Mouse (Mus musculus) spleen, embryonic (tissue): ENCODE measurements around the gene Prkce.

ENCODE experiments used
- CTCF ChIA-PET: fragments of 350-600 bp; sonication (Branson Sonifier 250); formaldehyde crosslinking; loops from one replicate; lab custom pipeline; 2022; lab: Charles Lee

Prkce gene

DNA sequence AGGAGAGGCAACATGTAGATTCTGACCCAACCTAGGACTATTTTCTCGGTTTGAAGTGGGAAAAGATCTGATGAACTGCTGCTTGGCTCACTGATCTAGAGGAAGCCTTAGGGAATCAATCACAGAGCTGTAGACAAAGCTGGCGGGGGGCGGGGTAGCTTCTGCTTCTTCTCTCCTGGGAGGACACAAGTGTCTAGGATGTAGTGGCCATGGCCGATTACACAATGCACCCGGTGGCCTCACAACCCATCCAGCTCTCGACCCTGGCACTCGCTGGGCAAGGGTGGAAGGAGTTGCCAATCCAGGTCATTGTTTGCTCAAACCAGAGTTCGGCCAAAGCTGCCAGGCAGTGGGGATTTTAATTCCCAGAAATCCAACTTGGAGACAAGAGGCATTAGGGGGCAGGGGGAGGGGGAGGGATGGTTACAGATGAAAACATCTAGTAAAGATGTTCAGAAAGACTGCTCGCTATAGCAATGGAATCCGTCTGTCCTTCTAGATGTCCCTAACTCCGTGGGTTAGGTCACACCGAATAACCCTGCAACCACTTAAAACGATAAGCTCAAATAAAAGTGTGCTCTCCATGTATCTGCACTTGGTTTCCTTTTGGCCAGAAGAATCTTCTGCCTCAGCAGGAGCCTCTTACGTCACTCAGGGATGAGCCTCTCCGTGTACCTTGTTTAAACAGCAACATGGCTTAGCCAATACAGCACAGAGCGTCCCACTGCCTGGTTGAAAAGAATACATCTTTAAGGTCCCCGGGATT is 365.4 kb downstream of the Prkce start:
- CTCF ChIA-PET, result no interaction called here

DNA sequence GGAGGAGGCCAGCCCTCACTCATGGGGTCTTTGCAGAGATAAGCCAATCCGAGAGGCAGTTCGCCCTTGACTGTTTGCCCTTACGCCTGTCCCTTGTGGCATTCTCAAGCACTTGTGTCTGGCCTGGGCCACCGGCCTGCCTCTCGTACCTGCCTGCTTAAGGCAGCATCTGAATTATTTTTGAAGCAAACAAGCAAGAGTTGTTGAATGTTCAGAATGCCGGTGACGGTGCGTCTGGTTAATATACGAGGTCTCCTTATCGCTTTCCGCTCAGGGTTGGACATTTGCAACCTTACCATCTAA is 365.9 kb downstream of the Prkce start:
- CTCF ChIA-PET, result no interaction called here

DNA sequence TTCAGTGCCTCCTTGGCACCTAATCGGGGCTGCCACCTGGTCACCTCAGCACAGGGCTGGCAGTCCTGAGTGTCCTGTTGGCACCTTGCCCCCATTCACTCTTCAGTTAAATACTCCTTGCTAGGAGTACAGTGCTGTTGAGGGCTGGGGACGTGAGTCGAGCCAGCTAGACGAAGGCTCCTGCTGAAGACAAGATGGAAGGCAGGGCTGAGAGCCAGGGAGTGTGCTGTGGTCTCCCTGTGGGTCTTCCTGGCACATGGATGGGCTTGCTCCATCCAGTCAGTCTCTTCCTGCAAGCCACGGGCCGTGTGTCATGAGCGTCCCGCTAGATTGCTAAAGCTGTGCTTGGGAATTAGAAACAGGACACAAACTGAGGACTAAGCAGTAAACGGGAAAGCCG is 367.5 kb downstream of the Prkce start:
- CTCF ChIA-PET, result no interaction called here

DNA sequence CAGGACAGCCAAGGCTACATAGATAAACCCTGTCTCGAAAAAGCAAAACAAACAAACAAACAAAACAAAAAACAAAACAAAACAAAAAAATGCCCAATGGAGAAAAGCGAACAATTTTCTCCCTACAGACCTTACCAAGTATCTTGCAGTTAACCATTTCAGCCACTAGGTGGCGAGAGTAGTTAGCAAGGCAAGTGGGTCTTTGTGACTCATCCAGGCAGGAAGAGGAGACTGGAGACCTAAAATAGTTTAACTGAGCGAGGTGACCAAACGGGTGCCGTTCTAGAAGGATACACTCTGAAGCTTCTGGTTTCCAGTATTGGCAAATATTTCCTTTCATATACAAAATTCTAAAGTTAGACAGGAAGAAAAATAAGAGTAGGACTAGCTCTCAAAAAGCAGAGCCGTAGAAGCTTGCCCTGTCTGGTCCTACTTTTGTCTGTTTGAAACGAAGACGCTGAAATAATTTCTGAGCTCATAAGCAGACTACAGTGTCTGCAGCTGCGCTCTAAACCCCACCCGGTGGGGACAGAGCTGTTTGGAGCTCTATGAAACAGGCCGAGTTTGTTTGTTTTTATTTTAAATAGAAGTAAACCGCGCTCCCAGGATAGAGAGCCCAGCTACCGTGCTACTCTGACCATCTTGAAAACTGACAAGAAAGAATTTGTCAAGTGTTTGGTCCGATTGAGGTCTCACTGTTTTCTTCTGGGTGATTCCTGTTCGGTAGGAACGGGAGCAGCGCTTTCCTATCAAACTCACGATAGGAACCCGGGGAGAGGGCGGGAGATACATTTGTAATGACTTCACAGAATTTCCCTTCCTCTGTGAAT is 368.5 kb downstream of the Prkce start:
- CTCF ChIA-PET, result no interaction called here

DNA sequence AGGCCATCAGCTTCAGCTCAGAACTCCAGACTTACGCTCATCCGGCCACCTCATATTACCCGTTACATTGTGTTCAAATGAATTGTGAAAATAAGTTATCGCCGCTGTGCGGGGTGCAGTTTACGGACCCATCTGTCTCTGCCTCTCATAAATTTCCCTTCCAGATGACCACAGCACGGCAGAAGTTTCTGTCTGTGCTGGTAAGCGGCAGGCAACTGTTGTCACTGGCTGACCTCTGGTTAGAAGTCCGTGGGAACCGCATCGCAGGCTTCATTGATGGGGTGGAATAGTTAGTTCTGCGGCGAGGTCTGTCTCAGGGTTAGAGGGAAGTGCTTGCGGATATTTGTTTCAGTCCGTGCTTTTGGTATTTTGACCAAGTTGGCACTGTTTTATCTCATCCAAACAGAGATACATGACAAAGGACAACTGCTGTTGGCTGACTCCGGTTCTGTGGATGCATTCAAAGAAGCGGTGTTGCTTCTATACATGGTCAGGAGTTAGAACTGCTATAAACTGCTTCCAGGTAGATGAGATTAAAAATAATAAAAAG is 372.4 kb downstream of the Prkce start:
- CTCF ChIA-PET, result interaction anchor here (0.6 kb wide), 1 partner anchor 46 kb away, joined by 3 read pairs; no protein-coding TSS in a partner anchor

DNA sequence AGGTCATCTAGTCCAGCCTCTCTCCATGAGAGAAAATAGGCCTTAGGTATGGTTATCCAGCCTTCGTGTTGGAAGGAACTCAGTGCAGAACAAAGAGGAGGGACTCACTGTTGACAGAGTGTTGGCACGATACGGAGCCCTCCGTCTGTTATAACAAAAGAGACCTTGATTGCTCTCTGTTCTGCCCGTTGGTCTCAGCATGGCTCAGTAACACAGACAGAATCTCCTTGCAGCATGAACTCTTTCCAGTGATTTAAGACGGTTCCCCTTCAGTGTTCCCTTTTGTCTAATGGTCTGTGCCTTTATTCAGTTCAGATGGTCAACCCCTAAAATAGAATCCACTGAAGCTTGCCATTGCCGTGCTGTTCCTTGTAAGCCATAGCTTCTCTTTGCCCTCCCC is 378.9 kb downstream of the Prkce start:
- CTCF ChIA-PET, result no interaction called here

DNA sequence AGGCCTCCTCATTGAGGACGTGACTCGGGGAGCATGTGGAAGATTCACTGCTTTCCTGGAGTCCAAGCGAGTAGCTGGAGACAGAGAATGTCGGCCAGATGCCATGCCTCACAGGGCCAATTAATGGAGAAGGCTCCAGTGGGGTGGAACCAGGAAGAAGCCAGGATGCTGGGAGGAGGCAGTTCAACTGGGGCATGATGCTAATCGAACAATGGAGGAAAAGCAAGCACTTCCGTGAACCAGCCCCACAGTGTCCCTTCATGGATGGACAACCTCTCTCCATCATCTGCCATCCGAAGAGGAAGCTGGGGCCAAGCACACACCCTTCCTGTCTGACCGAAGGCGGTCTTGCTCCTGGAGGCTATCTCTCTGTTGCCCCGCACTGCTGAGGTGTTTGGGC is 381.5 kb downstream of the Prkce start:
- CTCF ChIA-PET, result no interaction called here

DNA sequence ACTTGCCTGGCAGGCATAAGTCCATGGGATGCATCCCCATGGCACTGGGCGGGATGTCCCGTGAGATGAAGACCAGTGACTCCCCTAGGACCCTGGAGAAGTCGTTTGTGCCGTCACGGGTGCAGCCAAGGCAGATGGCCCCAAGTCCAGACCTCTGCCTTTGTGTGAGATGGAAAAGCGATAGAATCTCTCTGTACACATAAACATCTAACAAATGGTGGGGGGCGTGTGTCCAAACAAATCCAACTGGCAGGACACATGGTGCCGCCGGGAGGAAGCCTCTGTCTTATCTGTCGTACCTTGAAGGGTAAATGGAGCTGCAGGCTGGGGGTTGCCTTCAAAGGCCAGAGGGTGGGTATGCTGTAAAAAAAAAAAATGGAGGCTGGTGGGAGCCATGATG is 384.0 kb downstream of the Prkce start:
- CTCF ChIA-PET, result no interaction called here

DNA sequence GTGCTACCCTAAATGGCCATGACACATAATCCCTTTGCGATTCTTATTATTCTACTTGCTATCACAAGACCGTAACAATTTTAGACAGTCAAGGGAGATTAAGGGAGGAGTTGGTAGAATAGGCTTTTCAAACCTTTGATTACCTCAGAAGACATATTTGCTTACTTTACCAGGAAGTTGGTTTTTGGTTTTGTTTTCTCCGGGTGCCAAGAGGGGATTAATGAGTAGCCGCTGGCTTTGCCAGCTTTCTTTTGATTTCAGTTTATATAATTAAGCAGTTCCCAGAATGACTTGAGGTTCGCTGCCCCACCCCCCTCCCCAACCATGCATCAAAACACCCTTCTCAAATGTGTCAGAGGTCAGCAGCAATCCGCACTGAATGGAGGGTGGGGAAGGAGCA is 384.4 kb downstream of the Prkce start:
- CTCF ChIA-PET, result no interaction called here

DNA sequence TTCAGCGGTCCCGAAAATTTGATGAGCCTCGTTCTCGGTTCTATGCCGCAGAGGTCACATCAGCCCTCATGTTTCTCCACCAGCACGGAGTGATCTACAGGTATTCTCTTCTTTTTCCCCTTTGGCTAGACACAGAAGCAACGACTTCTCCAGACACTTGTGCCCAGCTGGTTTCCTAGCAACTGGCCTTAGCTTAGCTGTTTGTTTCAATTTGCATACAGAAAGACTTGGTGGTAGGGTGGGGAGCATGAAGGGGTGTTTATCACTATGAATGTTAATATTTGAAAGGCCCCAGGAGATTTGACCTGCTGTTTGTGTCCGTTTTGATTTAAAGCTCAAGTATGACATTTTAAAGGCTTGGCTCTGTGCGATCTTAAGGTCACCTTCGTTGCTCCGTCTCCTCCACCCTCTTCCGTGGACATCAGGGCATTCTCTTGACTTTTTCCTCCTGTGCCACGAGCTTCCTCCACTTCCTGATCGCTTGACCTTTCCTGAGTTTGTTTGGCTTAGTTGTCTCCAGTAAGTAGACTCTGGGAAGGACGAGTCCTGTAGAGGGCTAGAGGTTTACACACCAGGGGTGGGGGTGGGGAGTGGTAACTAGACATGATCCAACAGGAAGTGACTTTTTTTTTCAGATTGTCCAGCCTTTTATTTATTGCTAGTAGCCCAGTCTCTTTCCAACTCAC is 391.8 kb downstream of the Prkce start:
- CTCF ChIA-PET, result no interaction called here

DNA sequence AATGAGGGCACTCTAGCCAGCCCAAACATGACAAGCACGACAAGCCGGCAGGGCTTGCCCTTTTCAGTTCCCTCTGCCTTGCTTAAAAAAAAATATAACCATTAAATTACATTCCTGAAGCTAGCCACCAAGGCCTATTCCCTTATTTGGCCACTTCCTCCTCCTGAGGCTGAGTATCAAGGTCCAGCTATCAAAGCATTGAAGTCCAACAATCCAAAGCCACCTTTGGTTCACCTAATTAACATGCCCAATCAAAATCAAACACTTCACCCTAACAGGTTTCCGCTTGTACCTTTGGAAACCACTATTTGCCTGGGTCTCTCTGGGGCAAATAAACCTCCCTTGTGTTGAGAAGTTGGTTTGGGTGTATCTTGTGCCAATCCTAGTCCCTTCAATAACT is 392.9 kb downstream of the Prkce start:
- CTCF ChIA-PET, result no interaction called here

DNA sequence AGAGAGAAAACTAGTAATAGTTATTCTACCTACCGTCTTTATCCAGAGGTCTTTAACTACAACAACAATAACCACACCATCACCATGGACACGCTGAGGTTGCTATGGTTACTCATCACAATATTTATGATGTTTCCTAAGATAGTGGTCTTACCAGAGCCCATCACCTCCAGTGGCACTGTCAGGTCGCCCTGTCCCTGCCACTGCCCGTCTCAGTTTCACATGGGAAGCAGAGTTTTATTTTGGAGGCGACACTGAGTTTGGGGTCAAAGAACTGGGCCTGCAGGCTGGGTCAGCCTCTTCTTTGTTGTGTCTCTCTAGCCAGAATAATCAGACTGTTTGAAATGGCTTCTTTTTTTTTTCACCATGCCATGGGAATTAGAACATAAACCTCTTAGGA is 402.9 kb downstream of the Prkce start:
- CTCF ChIA-PET, result no interaction called here

DNA sequence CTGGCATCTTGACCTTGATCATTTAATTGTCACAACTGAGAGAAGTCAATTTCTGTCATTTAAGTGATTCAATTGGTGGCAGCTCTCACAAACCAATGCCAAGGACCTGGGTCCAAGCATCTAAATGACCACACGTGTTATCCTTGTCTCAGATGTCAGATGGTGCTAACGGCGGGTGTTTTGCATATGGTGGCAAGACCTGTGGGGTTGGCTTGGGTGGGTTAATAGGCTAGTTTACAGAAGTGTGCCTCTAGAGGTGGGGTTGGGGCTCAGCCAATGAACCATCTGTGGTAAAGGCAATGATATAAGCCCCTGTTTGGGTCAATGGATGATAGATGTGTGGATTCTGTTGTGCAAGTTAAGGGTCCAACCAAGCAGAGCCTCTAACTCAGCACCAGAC is 403.7 kb downstream of the Prkce start:
- CTCF ChIA-PET, result no interaction called here

DNA sequence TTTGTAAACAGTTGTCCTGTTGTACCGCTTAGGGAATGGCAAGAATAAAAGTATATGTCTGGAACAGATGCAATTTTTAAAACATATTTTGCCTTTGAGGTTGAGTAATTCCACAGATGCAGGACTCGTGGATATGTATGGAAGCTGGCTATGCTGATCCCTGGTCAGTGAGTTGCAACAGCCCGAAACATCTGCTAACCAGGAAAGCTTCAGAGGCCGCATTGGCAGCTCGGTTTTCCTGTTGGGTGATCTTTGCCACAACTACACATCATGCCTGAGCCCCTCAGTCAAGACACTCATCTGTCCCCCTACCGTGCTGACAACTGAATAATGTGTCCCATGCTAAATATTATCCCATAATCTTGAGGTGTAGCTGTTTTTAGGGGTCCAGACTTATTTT is 404.6 kb downstream of the Prkce start:
- CTCF ChIA-PET, result interaction anchor here (0.8 kb wide), 1 partner anchor 37 kb away, joined by 12 read pairs; no protein-coding TSS in a partner anchor

DNA sequence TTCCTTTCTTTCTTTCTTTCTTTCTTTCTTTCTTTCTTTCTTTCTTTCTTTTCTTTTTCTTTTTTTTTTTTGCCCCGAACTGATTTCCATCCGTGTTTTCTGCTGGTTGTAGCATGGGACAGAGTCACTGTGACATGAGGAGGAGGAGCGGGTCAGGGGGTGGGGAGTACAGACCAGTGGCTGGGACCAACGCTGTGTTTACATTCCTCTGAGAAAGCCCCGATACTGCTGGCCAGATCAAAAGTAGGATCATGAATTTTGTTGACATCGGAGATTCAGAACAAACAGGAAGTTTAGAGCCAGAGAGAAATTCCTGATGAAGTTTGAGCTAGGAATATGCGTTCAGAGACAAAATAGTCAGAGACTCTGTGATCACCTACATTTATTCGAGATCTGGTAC is 405.0 kb downstream of the Prkce start:
- CTCF ChIA-PET, result interaction anchor here (0.8 kb wide), 1 partner anchor 36 kb away, joined by 12 read pairs; no protein-coding TSS in a partner anchor

DNA sequence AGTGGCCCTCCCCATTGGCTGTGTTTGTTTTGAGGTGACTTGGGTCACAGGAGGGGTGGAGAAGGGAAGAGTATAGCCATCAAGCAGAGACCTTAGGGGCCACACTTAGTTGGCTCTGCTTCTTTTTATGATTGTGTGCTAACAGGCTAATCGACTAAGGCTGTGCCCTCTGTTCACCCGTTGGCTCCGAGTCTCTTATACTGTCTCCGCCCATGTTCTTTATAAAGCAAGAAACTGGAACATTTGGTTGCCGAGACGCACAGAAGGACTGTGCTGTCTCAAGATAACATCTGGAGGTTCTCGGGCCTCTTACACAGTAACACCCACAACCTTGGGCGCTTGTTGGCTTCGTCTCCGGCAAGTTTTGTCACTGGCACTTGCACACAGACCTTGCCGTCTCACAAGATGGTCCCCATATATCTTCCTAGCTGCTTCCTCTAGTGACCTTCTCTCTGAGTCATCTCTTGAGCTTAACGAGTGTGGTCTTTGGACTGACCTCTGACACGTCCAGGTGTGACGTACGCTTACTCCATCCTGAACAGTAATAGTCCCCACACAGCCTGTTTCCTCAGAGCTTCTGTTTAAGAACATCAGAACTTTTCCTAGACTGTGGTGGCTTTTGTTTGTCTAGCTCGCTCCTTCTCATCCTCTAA is 406.1 kb downstream of the Prkce start:
- CTCF ChIA-PET, result no interaction called here

DNA sequence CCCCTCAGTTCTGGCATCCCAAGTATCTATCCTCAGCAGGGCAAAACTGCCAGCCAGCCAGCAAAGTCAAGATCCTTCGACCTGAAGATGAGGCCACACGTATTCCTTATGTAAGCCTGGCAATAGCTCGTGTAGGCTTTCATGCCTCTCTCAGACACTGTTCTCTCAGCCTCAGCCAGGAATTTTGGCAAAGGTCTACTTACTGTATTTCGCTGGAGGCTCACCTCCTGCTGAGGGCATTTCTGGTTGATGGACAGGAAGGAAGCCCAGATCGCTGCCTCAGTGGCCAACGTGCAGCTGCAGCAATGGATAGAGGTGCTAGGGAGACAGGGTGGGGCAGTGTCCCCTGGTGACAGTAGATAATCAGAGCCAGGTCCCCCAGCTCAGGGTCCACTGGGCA is 413.1 kb downstream of the Prkce start:
- CTCF ChIA-PET, result interaction anchor here (0.9 kb wide), 1 partner anchor 11 kb away, joined by 4 read pairs; no protein-coding TSS in a partner anchor

DNA sequence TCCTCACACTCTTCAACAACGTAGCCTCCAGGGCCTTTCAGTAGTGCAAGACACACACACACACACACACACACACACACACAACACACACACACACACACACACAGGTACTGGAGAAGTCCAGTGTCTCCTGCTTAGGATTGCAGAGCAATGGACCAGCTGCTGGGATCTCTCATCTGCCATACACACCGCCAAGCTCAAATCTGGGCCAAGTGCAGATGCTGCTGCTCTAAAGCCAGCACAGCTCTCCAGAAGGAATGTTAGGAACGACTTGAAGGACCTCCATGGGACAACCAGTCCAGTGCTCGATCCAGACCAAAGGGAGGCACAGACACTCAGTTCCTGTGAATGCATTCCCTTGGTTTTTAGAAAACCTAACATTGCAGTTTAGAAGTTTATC is 414.8 kb downstream of the Prkce start:
- CTCF ChIA-PET, result interaction anchor here (0.7 kb wide), 1 partner anchor 58 kb away, joined by 3 read pairs; no protein-coding TSS in a partner anchor

DNA sequence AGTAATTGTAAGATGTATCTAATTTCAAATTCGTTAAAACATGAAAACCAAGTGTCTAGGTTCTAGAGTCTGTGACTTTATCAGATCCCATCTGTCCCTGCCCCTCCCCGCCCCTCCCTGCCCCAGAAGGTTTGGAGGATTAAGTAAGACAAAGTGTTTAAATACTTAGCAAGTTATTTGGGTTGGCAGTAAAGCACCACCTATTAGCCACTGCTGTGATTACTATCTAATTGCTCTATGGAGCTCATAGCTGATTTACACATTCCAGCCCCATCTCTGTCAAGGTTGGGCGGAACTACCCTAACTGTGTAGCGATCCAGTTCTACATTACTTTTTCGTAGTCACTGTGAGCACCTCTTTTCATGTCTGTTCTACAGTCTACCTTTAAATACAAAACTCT is 418.9 kb downstream of the Prkce start:
- CTCF ChIA-PET, result no interaction called here

DNA sequence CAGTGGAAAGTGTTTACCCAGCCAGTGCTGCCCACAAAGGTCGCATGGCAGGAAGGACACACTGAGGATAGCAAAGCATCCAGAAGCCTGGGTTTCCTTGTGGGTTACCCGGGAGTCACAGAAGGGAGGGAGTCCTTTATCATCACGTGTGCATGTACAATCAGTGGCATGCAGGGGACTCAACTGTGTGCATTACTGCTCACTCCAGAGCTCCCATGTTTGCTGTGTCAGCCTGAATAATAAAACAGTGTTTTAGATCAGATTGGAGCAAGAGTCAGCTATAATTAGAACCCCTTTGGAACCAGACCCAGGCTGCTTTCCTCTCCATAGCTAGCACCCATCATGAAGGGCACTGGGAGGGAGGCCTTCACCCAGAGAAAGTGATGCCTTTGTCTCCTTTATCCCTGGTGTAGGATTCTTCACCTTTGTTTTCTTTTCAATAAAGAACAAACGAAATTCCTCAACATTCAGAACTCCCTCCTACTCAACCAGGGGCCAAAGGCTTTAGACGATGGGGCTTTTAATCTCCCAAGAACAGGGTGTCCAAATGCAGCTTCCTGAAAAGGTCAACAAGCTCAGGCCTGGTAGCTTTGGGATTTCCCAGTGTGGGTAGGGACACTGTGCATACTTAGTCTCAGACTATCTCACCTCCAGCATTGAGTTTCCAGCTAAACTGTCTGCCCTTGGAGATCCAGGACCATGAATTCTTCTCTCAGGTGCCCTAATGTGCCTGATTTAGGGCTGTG is 421.3 kb downstream of the Prkce start:
- CTCF ChIA-PET, result no interaction called here

DNA sequence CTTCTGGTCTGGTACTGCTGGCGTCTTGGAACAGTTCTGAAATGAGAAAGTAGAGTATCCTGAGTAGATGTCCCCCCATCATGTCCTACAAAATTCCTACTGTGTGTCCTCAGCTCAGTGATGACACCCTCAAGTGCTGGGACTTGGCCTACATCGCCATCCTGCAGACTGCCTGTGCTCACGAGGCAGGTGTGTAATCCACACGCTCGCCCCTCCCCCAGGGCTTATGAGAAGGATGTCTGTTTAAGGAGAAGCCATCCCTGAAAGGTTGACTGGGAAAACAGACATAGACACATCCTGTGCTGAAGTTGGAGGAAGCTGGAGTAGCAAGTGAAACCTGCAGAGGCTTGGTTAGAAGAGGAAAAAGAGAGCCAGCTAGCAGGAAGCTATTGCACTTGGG is 422.1 kb downstream of the Prkce start:
- CTCF ChIA-PET, result no interaction called here
